Mouse (Mus musculus): ENCODE data around the gene Ddx42. TPM values are rescaled to one million over a fixed set of nuclear protein-coding genes. Genes with fewer than 3 reads are reported as not detected.
"Not testable (repeated sequence)": the region's sequence is repeated elsewhere in the genome, so short reads cannot be mapped to it uniquely, and the experiment has no call there.

Gene Ddx42
- polyA plus RNA-seq, 1 experiment from 2014 or later, result 81.2 TPM

DNA sequence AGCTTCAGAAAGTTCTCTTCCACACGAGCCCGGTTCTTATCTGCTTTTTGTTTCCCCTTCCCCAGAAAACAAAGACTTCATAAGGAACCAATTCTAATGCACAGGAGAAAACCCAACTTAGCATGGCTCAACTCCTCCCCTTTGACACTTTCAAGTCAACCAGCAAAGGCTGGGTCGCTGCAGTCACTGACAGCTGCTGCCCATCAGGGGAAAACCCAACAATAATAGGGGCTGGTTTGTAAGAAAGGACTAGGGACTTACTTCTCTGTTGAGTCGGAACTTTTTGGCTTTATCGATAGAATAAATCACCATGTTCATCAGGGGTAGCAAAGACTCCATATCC lies 14.6 kb upstream of the Ddx42 start, which contains the start of gene Strada:
TSS of gene Strada (minus strand) at position 46 of the 343 bp plus-strand sequence.
- H3K4me2 ChIP-seq, result no peak within 1 kb of the TSS
- 86% methylated on average over 5 of the region's 5 CpGs for WGBS
- H3K9ac ChIP-seq, result no peak within 1 kb of the TSS
- H3K4me3 ChIP-seq, result no peak within 1 kb of the TSS
- no peaks in the 10 kb centered on the region for H3K9me3 ChIP-seq
- no peaks in the 10 kb centered on the region for H3K4me1 ChIP-seq
- ATAC-seq (ENCODE audit: insufficient number of reproducible peaks, insufficient read depth, low FRiP score, low TSS enrichment, low read depth), result no peak
- H3K36me3 ChIP-seq, result peaks cover 91% of the 10 kb centered on the region
- no peak within 1 kb of the TSS for H3K27ac ChIP-seq
- no peaks in the 10 kb centered on the region for H3K27me3 ChIP-seq

DNA sequence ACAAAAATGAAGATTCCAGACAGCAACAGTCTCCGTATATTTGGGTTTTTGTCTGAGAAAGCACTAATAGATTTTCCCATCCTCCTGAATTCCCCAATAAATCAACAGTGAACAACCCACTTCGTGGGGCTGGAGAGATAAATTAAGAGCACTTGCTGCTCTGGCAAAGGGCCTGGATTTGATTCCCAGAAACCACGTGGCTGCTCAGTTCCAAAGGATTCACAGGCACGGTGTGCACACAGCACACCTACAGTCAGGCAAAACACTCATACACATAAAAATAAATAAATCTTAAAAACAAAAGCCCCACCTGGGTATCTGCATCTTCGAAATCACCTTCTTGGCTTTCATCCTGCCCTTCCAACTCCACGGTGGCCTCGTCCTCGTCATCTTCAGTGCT lies 4.0 kb upstream of the Ddx42 start:
- peaks cover 54% of the 10 kb centered on the region for H3K36me3 ChIP-seq
- 88% methylated on average over 8 of the region's 8 CpGs for WGBS
- no peak overlapping the region for H3K9ac ChIP-seq

DNA sequence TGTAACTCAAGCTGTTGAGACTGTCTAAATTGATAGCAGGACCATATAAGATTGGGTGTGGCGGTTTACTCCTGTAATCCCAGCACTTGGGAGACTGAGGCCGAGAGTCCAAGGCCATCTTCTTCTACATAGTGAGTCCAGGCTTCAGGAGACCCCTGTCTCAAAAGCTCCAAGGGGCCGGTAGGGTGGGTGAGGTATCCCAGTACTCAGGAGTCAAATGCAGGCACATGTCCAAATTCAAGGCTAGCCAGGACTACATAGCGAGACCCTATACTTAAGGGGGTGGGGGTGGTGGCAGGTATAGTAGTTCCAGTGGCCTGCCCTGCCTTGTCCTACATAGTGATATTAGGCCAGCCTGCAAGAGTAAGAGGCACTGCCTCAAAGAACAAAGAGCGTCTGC lies 1.9 kb upstream of the Ddx42 start:
- H3K4me3 ChIP-seq, result peak overlapping the region; percentile 83
- H3K27ac ChIP-seq, result no peak overlapping the region
- peak overlapping the region; percentile 97 for H3K9ac ChIP-seq
- H3K4me1 ChIP-seq, result peaks cover 20% of the 10 kb centered on the region
- peak overlapping the region; percentile 73 for H3K4me2 ChIP-seq
- ATAC-seq (ENCODE audit: insufficient number of reproducible peaks, insufficient read depth, low FRiP score, low TSS enrichment, low read depth), result no peak
- peaks cover 36% of the 10 kb centered on the region for H3K36me3 ChIP-seq
- WGBS, result 90% methylated on average over 5 of the region's 5 CpGs
- H3K27me3 ChIP-seq, result no peaks in the 10 kb centered on the region
- H3K9me3 ChIP-seq, result no peaks in the 10 kb centered on the region

More for the DNA sequence above, 4.0 kb upstream of the Ddx42 start:
- Histone ChIP-seq H3K4me2 (no peak overlapping the region), H3K4me3 (no peak overlapping the region), H3K27ac (no peak overlapping the region), H3K27me3 (no peaks in the 10 kb centered on the region), H3K9me3 (no peaks in the 10 kb centered on the region), H3K4me1 (peaks cover 11% of the 10 kb centered on the region)
- no peak for ATAC-seq (ENCODE audit: insufficient number of reproducible peaks, insufficient read depth, low FRiP score, low TSS enrichment, low read depth)

DNA sequence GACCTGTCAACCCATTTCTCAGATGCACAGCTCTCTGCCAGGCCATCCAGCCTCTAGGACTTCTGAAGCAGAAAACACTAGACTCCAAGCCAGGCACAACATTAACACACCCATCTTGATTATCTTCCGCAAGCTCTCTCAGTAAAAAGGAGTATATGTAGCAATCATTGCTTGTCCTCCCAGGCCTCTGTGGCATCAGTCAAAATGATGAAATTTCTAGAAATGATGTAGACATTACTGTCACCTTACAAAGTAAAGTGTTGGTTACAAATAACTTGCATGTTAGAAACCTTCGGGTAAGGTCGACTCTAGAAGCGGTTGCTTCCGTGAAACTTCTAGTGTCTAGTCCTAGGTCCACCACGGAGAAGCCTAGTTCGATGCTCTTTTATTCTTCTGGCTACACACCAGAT lies 1.3 kb upstream of the Ddx42 start:
- no peaks in the 10 kb centered on the region for H3K9me3 ChIP-seq
- H3K4me2 ChIP-seq, result peak overlapping the region; percentile 73
- ATAC-seq (ENCODE audit: insufficient number of reproducible peaks, insufficient read depth, low FRiP score, low TSS enrichment, low read depth), result no peak
- peaks cover 20% of the 10 kb centered on the region for H3K4me1 ChIP-seq
- H3K4me3 ChIP-seq, result peak overlapping the region; percentile 83
- peak overlapping the region; percentile 97 for H3K9ac ChIP-seq
- 29% methylated on average over 7 of the region's 7 CpGs for WGBS
- H3K27me3 ChIP-seq, result no peaks in the 10 kb centered on the region
- no peak overlapping the region for H3K27ac ChIP-seq
- H3K36me3 ChIP-seq, result peaks cover 30% of the 10 kb centered on the region

DNA sequence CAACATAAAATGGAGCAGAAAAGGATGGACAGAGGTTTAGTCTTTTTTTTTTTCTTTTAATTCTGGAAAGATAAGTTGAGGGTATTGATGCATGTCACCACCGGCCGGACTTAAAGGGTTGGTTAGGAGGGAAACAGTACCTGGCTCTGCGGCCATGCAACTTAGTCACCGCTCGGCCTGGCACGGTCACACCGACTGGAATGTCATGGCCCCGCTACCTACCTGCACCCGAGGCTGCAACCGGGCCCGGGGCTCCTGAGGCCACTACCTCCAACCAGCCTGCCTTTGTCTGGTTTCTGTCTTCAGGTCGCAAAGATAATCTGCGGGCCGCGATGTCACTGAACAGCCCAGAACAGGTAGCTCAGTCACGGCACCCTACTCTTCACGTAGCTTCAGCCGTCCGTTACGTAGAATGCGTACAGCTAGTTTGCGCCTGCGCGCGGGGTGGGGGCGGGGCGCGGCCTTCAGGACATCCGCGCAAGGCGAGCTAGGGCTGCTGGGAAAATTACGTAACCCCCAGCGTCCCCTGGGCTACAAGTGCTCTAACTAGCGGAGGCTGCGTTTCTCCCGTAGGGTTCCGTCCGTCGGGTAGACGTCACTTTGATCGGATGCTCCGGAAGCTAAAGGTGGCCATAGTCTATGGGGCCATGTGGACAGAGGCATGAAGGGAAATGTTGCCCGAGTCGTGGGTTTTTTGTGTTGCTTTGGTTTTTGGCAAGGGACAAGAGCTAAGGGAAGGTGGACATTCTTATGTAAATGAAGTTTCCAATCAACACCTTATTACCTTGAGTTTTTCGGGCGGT lies 598 bp upstream of the Ddx42 start, which contains the start of gene Ccdc47:
TSS of gene Ccdc47 (minus strand) at position 418 of the 803 bp plus-strand sequence.
- H3K4me3 ChIP-seq, result peak within 1 kb of the TSS; percentile 83
- H3K4me2 ChIP-seq, result peak within 1 kb of the TSS; percentile 73
- H3K4me1 ChIP-seq, result peaks cover 20% of the 10 kb centered on the region
- no peaks in the 10 kb centered on the region for H3K9me3 ChIP-seq
- peak within 1 kb of the TSS; percentile 96 for H3K27ac ChIP-seq
- H3K9ac ChIP-seq, result peak within 1 kb of the TSS; percentile 97
- ATAC-seq (ENCODE audit: insufficient number of reproducible peaks, insufficient read depth, low FRiP score, low TSS enrichment, low read depth), result peak; percentile 96
- peaks cover 23% of the 10 kb centered on the region for H3K36me3 ChIP-seq
- under 1% methylated on average over 46 of the region's 46 CpGs for WGBS
- H3K27me3 ChIP-seq, result no peaks in the 10 kb centered on the region

DNA sequence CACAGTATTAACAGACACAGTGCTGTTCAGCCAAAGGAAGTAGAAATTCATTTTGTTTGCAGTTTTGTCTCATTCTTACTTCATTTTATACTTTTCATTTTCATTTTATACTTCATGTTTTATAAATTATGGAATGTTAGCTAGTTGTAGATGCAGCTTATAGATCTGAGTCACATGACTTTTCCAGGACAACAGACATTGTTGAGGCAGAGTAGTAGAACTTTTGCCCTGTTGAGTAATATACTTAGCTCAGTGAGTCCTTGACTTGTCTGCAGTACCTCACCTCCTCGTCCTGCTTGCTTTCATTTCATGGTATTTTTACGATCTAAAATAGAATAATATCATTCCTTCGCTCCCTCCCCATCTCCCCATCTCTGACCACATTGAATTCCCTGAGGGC lies 3.9 kb downstream of the Ddx42 start:
- Histone ChIP-seq H3K27ac (no peak overlapping the region), H3K4me3 (no peak overlapping the region), H3K9me3 (no peaks in the 10 kb centered on the region), H3K4me1 (peaks cover 12% of the 10 kb centered on the region), H3K36me3 (peaks cover 19% of the 10 kb centered on the region), H3K27me3 (no peaks in the 10 kb centered on the region), H3K4me2 (no peak overlapping the region), H3K9ac (no peak overlapping the region)
- 78% methylated on average over 3 of the region's 3 CpGs for WGBS
- ATAC-seq (ENCODE audit: insufficient number of reproducible peaks, insufficient read depth, low FRiP score, low TSS enrichment, low read depth), result no peak

DNA sequence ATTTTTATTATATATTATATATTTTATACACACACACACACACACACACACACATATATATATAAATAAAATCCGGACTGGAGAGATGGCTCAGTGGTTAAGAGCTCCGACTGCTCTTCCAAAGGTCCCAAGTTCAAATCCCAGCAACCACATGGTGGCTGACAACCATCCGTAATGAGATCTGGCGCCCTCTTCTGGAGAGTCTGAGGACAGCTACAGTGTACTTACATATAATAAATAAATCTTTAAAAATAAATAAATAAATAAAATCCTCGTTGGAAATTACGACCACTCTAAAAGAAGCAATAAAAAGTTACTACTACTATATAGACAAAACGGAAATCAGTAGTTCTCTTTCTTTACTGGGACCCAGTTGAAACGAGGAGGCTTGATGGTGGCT lies 17.3 kb downstream of the Ddx42 start:
- not testable (repeated sequence) for H3K4me1 ChIP-seq; H3K9ac ChIP-seq; H3K4me2 ChIP-seq; H3K4me3 ChIP-seq; H3K9me3 ChIP-seq; H3K27ac ChIP-seq; ATAC-seq (ENCODE audit: insufficient number of reproducible peaks, insufficient read depth, low FRiP score, low TSS enrichment, low read depth); H3K27me3 ChIP-seq
- WGBS, result 81% methylated on average over 8 of the region's 8 CpGs
- H3K36me3 ChIP-seq, result peaks cover 77% of the 10 kb centered on the region

DNA sequence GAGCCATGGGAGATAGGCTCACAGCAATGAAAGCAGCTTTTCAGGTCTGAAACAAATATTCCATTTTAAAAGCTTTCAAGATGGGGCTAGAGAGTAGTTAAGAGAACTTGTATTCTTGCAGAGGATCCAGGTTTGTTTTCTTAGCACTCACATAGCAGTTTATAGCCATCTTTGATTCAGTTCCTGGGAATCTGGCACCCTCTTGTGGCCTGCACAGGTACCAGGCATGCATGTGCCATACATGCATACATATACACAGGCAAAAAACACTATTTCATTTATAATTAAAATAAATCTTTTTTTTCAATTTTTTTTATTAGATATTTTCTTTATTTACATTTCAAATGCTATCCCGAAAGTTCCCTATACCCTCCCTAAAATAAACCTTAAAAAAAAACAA lies 30.1 kb downstream of the Ddx42 start:
- no peak for ATAC-seq (ENCODE audit: insufficient number of reproducible peaks, insufficient read depth, low FRiP score, low TSS enrichment, low read depth)
- Histone ChIP-seq H3K9ac (no peak overlapping the region), H3K27ac (no peak overlapping the region), H3K27me3 (no peaks in the 10 kb centered on the region), H3K4me2 (no peak overlapping the region), H3K36me3 (peaks cover 98% of the 10 kb centered on the region), H3K9me3 (0 out of 2 replicates have a peak, but pooled peaks cover 5% of the 10 kb centered on the region), H3K4me3 (no peak overlapping the region), H3K4me1 (no peaks in the 10 kb centered on the region)
- 96% methylated on average over 1 of the region's 1 CpGs for WGBS

DNA sequence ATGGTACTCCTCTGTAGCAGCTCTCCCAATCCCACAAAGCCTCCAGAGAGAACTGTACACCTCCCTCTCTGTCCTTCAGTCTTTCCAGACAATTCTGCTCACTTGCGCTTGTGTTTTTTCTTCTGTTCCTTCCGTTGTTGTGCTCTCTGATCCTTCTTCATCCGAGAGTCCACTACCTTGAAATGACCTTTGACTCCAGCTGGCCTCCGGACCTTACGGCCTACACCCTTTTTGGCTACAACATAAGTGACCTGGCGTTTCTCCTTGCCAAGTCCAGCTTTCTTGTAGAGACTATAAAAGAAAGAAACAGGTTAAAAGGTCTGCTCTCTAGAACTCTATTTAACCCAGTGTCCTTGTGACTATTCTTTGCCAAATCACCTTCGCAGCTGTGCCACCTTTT lies 32.6 kb downstream of the Ddx42 start:
- H3K9me3 ChIP-seq, result 0 out of 2 replicates have a peak, but pooled peaks cover 5% of the 10 kb centered on the region
- no peak overlapping the region for H3K27ac ChIP-seq
- no peak overlapping the region for H3K9ac ChIP-seq
- ATAC-seq (ENCODE audit: insufficient number of reproducible peaks, insufficient read depth, low FRiP score, low TSS enrichment, low read depth), result no peak
- WGBS, result 87% methylated on average over 7 of the region's 7 CpGs
- H3K36me3 ChIP-seq, result peaks cover 98% of the 10 kb centered on the region
- no peak overlapping the region for H3K4me3 ChIP-seq
- H3K4me2 ChIP-seq, result no peak overlapping the region
- no peaks in the 10 kb centered on the region for H3K27me3 ChIP-seq
- peaks cover under 1% of the 10 kb centered on the region; the same call in 1 of the 2 replicates for H3K4me1 ChIP-seq

DNA sequence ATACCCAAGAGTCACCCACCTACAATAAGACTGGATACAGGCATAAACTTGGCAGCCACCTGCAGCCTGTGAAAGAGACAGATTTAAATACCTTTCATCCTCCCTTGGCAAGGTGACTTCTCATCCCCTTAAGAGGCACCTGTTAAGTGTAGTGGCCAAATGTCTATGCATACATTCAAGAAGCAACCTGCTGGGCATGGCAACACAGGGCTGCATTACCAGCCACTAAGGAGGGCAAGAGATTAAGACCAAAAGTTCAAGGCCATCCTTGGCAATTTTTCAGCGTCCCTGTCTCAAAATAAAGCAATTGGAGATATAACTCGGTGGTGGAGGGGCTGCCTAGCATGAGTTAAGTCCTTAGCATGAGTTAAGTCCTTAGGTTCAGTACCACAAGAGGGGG lies 38.0 kb downstream of the Ddx42 start:
- Histone ChIP-seq H3K9me3 (no peaks in the 10 kb centered on the region), H3K4me3 (peak overlapping the region; percentile 69), H3K27me3 (no peaks in the 10 kb centered on the region), H3K9ac (peak overlapping the region; percentile 83), H3K4me1 (peaks cover 21% of the 10 kb centered on the region), H3K27ac (no peak overlapping the region), H3K4me2 (peak overlapping the region; percentile 92), H3K36me3 (peaks cover 66% of the 10 kb centered on the region)
- no peak for ATAC-seq (ENCODE audit: insufficient number of reproducible peaks, insufficient read depth, low FRiP score, low TSS enrichment, low read depth)
- WGBS, result 18% methylated on average over 2 of the region's 2 CpGs

DNA sequence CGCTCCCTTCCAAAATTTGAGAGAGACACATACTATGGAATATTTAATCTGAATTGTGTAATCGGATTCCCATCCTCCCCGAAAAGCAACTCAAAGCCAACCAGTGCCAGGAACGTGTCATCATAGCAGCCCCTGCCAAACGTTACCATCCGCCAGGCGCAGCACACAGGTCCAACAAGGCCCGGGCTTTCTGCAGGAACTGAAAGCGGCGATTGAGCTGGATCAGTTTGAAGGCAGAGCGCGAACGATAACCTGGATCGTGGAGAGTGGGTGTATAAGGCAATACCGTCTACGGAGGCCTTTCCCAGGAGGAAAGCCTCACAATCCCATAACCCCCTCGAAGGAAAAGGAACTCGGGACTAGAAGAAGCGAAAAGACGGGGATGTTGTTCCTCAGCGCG lies 38.4 kb downstream of the Ddx42 start:
- Histone ChIP-seq H3K27ac (peak overlapping the region; percentile 78; the same call in 1 of the 2 replicates), H3K4me3 (peak overlapping the region; percentile 69), H3K36me3 (peaks cover 62% of the 10 kb centered on the region), H3K27me3 (no peaks in the 10 kb centered on the region), H3K9me3 (no peaks in the 10 kb centered on the region), H3K9ac (peak overlapping the region; percentile 83), H3K4me1 (peaks cover 21% of the 10 kb centered on the region), H3K4me2 (peak overlapping the region; percentile 92)
- 3% methylated on average over 22 of the region's 22 CpGs for WGBS
- no peak for ATAC-seq (ENCODE audit: insufficient number of reproducible peaks, insufficient read depth, low FRiP score, low TSS enrichment, low read depth)

All from embryonic facial prominence, embryonic 13.5 days (tissue).